ENCODE assay signal across 11 mouse cellular contexts in genomic region chr1:171101033-171101432, GRCm38 (mm10). TPM values are rescaled to one million over a fixed set of nuclear protein-coding genes. Genes with fewer than 3 reads are reported as not detected.
DNase-seq lines count a peak whose midpoint lies in the region; ATAC-seq lines count a peak whose summit lies in the region.
"Had no signal": no experiment of that assay in that cellular context is flagged by ENCODE, and none has a peak within 500 bp of the region (broad histone marks: within the 10 kb centered on the region; RNA-seq: fewer than 3 reads in every experiment).

No protein-coding gene starts in this region.

- ATAC-seq in hindbrain, embryonic 15.5 days (ENCODE audit: low FRiP score, low read depth): no peak
- ATAC-seq in hindbrain, embryonic 12.5 days (ENCODE audit: low FRiP score): no peak
- ATAC-seq in neural tube, embryonic 12.5 days (ENCODE audit: low FRiP score, low read depth): no peak
- no peak for ATAC-seq in neural tube, embryonic 15.5 days (ENCODE audit: low FRiP score)

- peaks cover 16% of the 10 kb centered on the region for H3K4me1 ChIP-seq in hindbrain, embryonic 15.5 days (replicated peaks)
- peaks cover 8% of the 10 kb centered on the region; the same call in 1 of the 2 replicates for H3K4me1 ChIP-seq in hindbrain, embryonic 12.5 days
- peaks cover 12% of the 10 kb centered on the region for H3K4me1 ChIP-seq in neural tube, embryonic 12.5 days
- H3K4me1 ChIP-seq in neural tube, embryonic 15.5 days: peaks cover 7% of the 10 kb centered on the region; the same call in 1 of the 2 replicates

- H3K36me3 ChIP-seq in hindbrain, embryonic 15.5 days: no peaks in the 10 kb centered on the region
- no peaks in the 10 kb centered on the region for H3K36me3 ChIP-seq in hindbrain, embryonic 12.5 days
- no peaks in the 10 kb centered on the region for H3K36me3 ChIP-seq in neural tube, embryonic 12.5 days
- H3K36me3 ChIP-seq in neural tube, embryonic 15.5 days: no peaks in the 10 kb centered on the region
- H3K36me3 ChIP-seq: limb, embryonic 13.5 days had no signal

- H3K9ac ChIP-seq in hindbrain, embryonic 15.5 days: no peak overlapping the region
- H3K9ac ChIP-seq in hindbrain, embryonic 12.5 days: no peak overlapping the region
- H3K9ac ChIP-seq in neural tube, embryonic 12.5 days: no peak overlapping the region
- no peak overlapping the region for H3K9ac ChIP-seq in neural tube, embryonic 15.5 days (replicated peaks)

- DNase-seq in cerebellum, adult 9-11 months: peak; percentile 53
- DNase-seq in cerebellum, adult 8-10 months: no peak
- no peak for DNase-seq in neural tube, embryonic 10.5 days (ENCODE audit: extremely low spot score, low spot score)
- no peak for DNase-seq in urinary bladder, postnatal 14 days (ENCODE audit: low spot score)

- peak overlapping the region; percentile 84; the same call in 1 of the 2 replicates for H3K4me3 ChIP-seq in hindbrain, embryonic 15.5 days
- no peak overlapping the region for H3K4me3 ChIP-seq in hindbrain, embryonic 12.5 days
- no peak overlapping the region for H3K4me3 ChIP-seq in neural tube, embryonic 12.5 days
- H3K4me3 ChIP-seq in neural tube, embryonic 15.5 days (replicated peaks): no peak overlapping the region

- no peaks in the 10 kb centered on the region for H3K27me3 ChIP-seq in hindbrain, embryonic 15.5 days
- H3K27me3 ChIP-seq in hindbrain, embryonic 12.5 days: no peaks in the 10 kb centered on the region; the same call in 1 of the 2 replicates
- no peaks in the 10 kb centered on the region; the same call in 1 of the 2 replicates for H3K27me3 ChIP-seq in neural tube, embryonic 12.5 days (replicated peaks)
- 0 out of 2 replicates have a peak, but pooled peaks cover 3% of the 10 kb centered on the region for H3K27me3 ChIP-seq in neural tube, embryonic 15.5 days (replicated peaks)
- H3K27me3 ChIP-seq: limb, embryonic 13.5 days had no signal

- no peak overlapping the region for H3K27ac ChIP-seq in hindbrain, embryonic 15.5 days (replicated peaks)
- H3K27ac ChIP-seq in hindbrain, embryonic 12.5 days: no peak overlapping the region
- H3K27ac ChIP-seq in neural tube, embryonic 12.5 days: no peak overlapping the region
- no peak overlapping the region for H3K27ac ChIP-seq in neural tube, embryonic 15.5 days (replicated peaks)
- H3K27ac ChIP-seq: limb, embryonic 13.5 days had no signal

- H3K9me3 ChIP-seq in hindbrain, embryonic 15.5 days: no peaks in the 10 kb centered on the region
- H3K9me3 ChIP-seq in hindbrain, embryonic 12.5 days (replicated peaks): no peaks in the 10 kb centered on the region
- H3K9me3 ChIP-seq in neural tube, embryonic 12.5 days: no peaks in the 10 kb centered on the region
- no peaks in the 10 kb centered on the region for H3K9me3 ChIP-seq in neural tube, embryonic 15.5 days (replicated peaks)
- H3K9me3 ChIP-seq: limb, embryonic 13.5 days had no signal

- 0 out of 2 replicates have a peak overlapping the region, but pooled peaks have one; percentile 70 for H3K4me2 ChIP-seq in hindbrain, embryonic 15.5 days
- H3K4me2 ChIP-seq in hindbrain, embryonic 12.5 days (replicated peaks): no peak overlapping the region
- peak overlapping the region; percentile 64; the same call in 1 of the 2 replicates for H3K4me2 ChIP-seq in neural tube, embryonic 12.5 days (replicated peaks)
- peak overlapping the region; percentile 62 for H3K4me2 ChIP-seq in neural tube, embryonic 15.5 days

- 40% methylated on average over 2 of the region's 2 CpGs for WGBS in hindbrain, embryonic 15.5 days
- WGBS in hindbrain, embryonic 12.5 days: 51% methylated on average over 2 of the region's 2 CpGs
- WGBS in neural tube, embryonic 12.5 days: 58% methylated on average over 2 of the region's 2 CpGs
- WGBS in neural tube, embryonic 15.5 days: 55% methylated on average over 2 of the region's 2 CpGs

RNA-seq across cellular contexts. Expression of gene Cfap126, which starts 12.7 kb away (rescaled TPM):
- polyA plus RNA-seq in hindbrain, embryonic 15.5 days (2015; fragmentation: Nextera tagmentation; extraction: Ambion mirVana): 7.7 and 14.1 TPM in 2 replicates
- polyA plus RNA-seq in hindbrain, embryonic 12.5 days (2016; fragmentation: Nextera tagmentation; extraction: Ambion mirVana): 9.8 and 14.1 TPM in 2 replicates
- polyA plus RNA-seq in neural tube, embryonic 12.5 days (2016; fragmentation: Nextera tagmentation; extraction: Ambion mirVana): 1.7 and 2.3 TPM in 2 replicates
- polyA plus RNA-seq in neural tube, embryonic 15.5 days (2015; fragmentation: Nextera tagmentation; extraction: Ambion mirVana): 4.4 and 6.3 TPM in 2 replicates

RNA-seq across cellular contexts. Expression of gene Fcgr3, which starts 36.3 kb away (rescaled TPM):
- 9.6 and 12.3 TPM in 2 replicates for polyA plus RNA-seq in hindbrain, embryonic 15.5 days (2015; fragmentation: Nextera tagmentation; extraction: Ambion mirVana)
- 7.2 and 9.1 TPM in 2 replicates for polyA plus RNA-seq in hindbrain, embryonic 12.5 days (2016; fragmentation: Nextera tagmentation; extraction: Ambion mirVana)
- 6.9 and 7.4 TPM in 2 replicates for polyA plus RNA-seq in neural tube, embryonic 12.5 days (2016; fragmentation: Nextera tagmentation; extraction: Ambion mirVana)
- polyA plus RNA-seq in neural tube, embryonic 15.5 days (2015; fragmentation: Nextera tagmentation; extraction: Ambion mirVana): 11.5 and 11.8 TPM in 2 replicates
- polyA plus RNA-seq: erythroblast, embryonic 14.5 days had no signal

RNA-seq across cellular contexts. Expression of gene Sdhc, which starts 49.4 kb away (rescaled TPM):
- 290 and 297 TPM in 2 replicates for polyA plus RNA-seq in hindbrain, embryonic 15.5 days (2015; fragmentation: Nextera tagmentation; extraction: Ambion mirVana)
- polyA plus RNA-seq in hindbrain, embryonic 12.5 days (2016; fragmentation: Nextera tagmentation; extraction: Ambion mirVana): 214 and 218 TPM in 2 replicates
- polyA plus RNA-seq in neural tube, embryonic 12.5 days (2016; fragmentation: Nextera tagmentation; extraction: Ambion mirVana): 228 and 233 TPM in 2 replicates
- 311 and 314 TPM in 2 replicates for polyA plus RNA-seq in neural tube, embryonic 15.5 days (2015; fragmentation: Nextera tagmentation; extraction: Ambion mirVana)

RNA-seq across cellular contexts. Expression of gene Mpz, which starts 49.5 kb away (rescaled TPM):
- polyA plus RNA-seq in hindbrain, embryonic 15.5 days (2015; fragmentation: Nextera tagmentation; extraction: Ambion mirVana): 4.2 and 7.7 TPM in 2 replicates
- 2.4 and 4.2 TPM in 2 replicates for polyA plus RNA-seq in hindbrain, embryonic 12.5 days (2016; fragmentation: Nextera tagmentation; extraction: Ambion mirVana)
- 6.5 and 7.8 TPM in 2 replicates for polyA plus RNA-seq in neural tube, embryonic 12.5 days (2016; fragmentation: Nextera tagmentation; extraction: Ambion mirVana)
- 8.8 and 11.0 TPM in 2 replicates for polyA plus RNA-seq in neural tube, embryonic 15.5 days (2015; fragmentation: Nextera tagmentation; extraction: Ambion mirVana)
- polyA plus RNA-seq: erythroblast, embryonic 14.5 days; neural tube, embryonic 14.5 days had no signal
